Mouse (Mus musculus): ENCODE results near the gene Ankle1.

Gene Ankle1

DNA sequence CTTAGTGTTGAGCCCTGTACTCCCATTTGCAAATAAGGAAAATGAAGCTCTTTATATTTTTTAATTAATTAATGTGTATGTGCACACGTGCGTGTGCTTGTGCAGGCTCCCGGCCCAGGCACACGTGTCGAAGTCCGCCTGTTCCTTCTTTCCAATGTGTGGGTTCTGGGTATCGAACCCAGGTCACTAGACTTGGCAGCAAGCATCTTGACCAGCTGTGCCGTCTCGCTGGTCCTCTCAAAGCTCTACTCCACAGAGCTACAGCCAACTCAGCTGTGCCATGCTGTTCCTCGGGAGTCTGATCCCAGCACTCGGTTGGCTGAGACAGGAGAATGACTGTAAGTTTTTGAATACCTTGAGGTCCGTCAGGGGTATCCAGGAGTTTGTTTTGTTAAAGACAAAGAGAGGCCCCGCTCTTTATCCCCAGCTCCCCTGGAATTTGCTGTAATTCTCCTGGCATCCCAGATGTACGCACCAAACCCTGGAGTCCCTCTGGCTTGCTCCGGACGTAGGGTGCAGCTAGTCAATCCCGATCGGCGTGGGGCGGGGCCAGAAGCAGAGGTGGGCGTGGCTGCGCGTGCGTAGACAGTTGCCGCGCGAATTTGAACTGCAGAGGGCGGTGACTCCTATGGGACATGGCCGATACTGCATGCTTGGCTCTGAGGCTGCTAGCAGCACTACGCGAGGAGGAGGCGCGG is at the start of gene Ankle1:
TSS of gene Ankle1 (plus strand) at position 610 of the 698 bp plus-strand sequence.
- DNase-seq = peak; percentile 92 to 93

GRCm38 (mm10) chr8:71358026-71358425 is 47.8 kb upstream of the Ankle1 start:
- DNase-seq = no peak

GRCm38 (mm10) chr8:71366771-71367528 is 38.9 kb upstream of the Ankle1 start, which contains the start of gene Use1:
Gene Use1, plus strand, starts transcription at chr8:71366848.
- DNase-seq = peak; percentile 84 to 90

- peak; percentile 16 to 31 for DNase-seq
These were observed 38.2 kb upstream of the Ankle1 start for GRCm38 (mm10) chr8:71367529-71368176.

DNA sequence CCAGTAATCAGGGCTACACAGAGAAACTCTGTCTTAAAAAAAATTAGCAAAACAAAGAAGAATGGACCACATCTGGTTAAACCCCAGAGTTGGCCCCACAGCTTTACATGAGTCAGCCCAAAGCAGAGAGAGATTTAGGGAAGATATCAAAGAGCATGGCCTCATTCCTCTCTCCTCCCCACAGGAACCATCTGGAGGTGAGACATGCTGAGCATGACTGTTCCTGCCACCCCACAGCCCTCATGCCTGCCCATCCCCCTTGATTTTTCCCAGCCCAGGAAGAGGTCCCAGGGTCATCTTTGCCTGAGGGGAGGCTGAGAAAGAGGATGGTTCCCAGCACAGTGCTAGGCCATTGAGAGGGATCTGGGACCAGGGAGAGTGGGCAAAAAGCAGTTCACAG is 37.4 kb upstream of the Ankle1 start:
- no peak for DNase-seq

GRCm38 (mm10) chr8:71369040-71369718 is 36.6 kb upstream of the Ankle1 start:
- no peak for DNase-seq

DNA sequence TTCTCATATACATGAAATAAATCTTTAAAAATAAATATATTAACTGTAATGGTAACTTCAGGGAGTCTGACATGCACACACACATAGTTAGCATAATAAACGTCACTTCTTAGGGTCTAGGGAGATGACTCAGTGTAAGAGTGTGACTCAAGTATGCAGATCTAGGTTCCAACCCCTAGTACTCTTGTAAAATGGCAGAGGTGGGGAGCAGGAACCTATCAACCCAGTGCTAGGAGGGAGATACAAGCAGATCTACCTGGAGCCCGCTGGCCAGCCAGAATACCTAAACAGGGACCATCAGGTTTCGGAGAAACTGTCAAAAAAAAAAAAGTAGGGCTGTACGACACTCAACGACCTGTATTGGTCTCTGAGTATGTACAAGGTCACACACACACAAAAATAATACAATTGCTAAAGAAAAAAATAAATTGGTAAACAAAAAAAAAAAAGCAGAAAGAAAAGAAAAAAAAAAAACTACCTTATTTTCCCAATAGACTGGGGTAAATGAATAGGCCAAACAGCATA is 35.0 kb upstream of the Ankle1 start:
- peak in 1 of 2 experiments; percentile 23 for DNase-seq

DNA sequence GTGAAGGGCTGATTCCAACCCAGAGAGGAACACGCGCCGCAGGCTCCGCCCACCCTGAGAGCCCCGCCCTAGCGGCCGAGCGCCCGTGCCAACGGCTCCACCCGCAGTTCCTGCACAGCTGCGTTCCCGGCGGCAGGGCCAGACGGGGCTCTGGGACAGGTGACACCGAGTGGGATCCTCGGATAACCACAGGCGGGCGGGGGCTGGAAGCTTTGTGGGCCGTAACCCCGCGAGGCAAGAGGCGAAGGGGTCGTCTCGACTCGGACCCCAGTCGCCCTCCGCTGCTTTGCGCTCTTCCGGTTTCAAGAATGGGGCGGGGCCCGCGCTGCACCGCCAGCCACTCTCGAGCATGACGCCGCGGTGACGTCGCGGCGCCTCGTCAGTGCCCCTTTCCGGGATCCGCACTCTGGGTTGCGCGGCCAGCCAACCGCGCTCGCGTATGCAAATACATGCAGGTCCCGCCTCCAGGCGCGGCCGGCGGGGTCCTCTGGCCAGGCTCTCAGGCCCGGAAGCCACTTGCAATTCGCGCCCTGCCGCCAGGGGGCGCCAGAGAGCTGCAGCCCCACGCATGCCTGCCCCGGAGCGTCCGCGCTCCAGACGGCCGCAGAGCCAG is 34.5 kb upstream of the Ankle1 start, which contains the start of gene Ocel1:
TSS of gene Ocel1 (plus strand) at position 63 of the 613 bp plus-strand sequence.
- peak; percentile 91 to 96 for DNase-seq

DNA sequence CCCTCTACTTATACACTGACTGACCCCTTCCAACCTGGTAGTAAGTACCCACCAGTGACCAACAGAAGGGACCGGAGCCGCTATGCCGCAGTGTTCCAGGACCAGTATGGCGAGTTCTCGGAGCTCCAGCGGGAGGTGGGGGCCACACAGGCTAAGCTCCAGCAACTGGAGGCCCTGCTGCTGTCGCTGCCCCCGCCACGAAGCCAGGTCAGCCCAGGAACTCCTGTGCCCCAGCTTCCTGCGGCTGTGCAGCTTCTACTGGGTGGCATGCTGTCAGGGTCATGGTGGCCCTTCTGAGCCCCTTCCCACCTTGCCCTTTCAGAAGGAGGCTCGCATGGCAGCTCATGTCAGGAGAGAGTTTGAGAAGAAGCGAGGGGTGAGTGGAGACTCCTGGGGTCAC is 33.4 kb upstream of the Ankle1 start:
- DNase-seq = no peak

- no peak for DNase-seq
These were observed 32.8 kb upstream of the Ankle1 start for GRCm38 (mm10) chr8:71373000-71373399.

GRCm38 (mm10) chr8:71374616-71375206 is 31.1 kb upstream of the Ankle1 start:
- DNase-seq = no peak

- peak; percentile 70 to 76 for DNase-seq
These were observed 30.0 kb upstream of the Ankle1 start for GRCm38 (mm10) chr8:71375581-71376422.

GRCm38 (mm10) chr8:71376423-71377030 is 29.3 kb upstream of the Ankle1 start:
- peak; percentile 20 to 36 for DNase-seq

- DNase-seq = no peak
These were observed 26.8 kb upstream of the Ankle1 start for GRCm38 (mm10) chr8:71379008-71379407.

GRCm38 (mm10) chr8:71379512-71380075 is 26.2 kb upstream of the Ankle1 start:
- DNase-seq = no peak

GRCm38 (mm10) chr8:71380178-71381171 is 25.3 kb upstream of the Ankle1 start:
- peak; percentile 32 for DNase-seq

DNA sequence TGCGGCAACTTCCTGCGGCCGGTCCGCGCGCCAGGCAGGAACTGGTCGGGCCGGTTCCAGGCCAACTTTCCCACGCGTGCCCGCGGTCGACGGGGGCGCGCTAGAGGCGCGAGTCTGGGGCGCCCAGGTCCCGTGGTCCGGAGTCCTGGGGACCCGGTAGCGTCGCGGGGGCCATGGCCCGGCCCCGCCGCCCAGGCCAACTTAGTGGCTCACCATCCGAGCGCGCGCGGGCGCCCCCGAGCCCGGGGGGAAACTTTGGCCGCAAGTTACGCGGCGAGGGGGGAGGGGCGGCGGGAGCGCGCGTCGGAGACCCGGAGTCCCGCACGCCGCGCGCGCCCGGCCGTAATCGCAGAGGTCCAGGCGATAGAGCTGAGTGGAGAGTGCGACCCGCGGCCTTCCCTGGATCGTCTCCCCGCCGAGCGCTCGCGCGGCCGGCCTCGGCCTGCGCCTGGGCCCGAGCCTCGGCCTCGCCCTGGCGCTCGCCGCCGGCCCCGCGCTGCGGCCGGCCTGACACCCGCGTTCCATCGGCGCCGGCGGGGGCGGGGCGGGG is 24.3 kb upstream of the Ankle1 start, which contains the start of gene Nr2f6:
TSS of gene Nr2f6 (minus strand) at position 540 of the 550 bp plus-strand sequence.
- DNase-seq = no peak
